Mouse (Mus musculus): Measurements from ENCODE around the gene Ttll8. TPM values are rescaled to one million over a fixed set of nuclear protein-coding genes. Genes with fewer than 3 reads are reported as not detected.
A peak's percentile ranks its signal among the peaks of the same experiment; 100 is the strongest.

The Ttll8 gene
- total RNA-seq, 2 experiments from 2014 or later: 1.3 to 1.7 TPM

DNA sequence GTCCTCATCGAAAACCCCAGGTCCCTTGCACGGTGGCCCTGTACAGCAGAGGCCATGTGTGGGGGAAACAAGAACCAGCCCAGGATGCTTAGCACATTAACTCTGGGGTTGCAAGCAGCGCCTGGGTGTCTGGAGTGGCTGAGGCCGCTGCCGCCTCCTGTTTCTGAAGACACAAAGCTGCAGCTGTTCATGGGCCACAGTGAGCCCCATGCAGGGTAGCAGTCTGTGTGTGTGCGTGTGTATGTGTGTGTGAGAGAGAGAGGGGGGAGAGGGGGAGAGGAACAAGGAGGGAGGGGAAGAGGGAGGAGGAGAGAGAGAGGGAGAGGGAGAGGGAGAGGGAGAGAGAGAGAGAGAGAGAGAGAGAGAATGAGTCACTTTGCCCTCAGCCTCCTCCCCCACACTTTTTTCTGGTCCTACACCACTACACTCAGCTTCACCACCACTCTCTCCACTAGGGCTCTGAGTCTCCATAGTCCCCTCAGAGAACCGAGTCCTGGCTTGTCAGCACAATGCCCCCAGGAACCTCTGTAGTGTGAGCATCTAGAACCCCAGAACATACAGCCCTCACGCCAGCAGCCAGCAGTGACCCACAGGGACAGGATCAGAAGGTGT is 110.6 kb downstream of the Ttll8 start:
- intact Hi-C loops (cut with DNase I): no loop called here
- peak; percentile 66 for DNase-seq

GRCm38 (mm10) chr15:88842300-88842673 is 111.9 kb downstream of the Ttll8 start:
- intact Hi-C loops (cut with DNase I): no loop called here
- no peak for DNase-seq

- intact Hi-C loops (cut with DNase I): no loop called here
- peak; percentile 95 for DNase-seq
These were observed 112.5 kb downstream of the Ttll8 start for GRCm38 (mm10) chr15:88841580-88842299.

DNA sequence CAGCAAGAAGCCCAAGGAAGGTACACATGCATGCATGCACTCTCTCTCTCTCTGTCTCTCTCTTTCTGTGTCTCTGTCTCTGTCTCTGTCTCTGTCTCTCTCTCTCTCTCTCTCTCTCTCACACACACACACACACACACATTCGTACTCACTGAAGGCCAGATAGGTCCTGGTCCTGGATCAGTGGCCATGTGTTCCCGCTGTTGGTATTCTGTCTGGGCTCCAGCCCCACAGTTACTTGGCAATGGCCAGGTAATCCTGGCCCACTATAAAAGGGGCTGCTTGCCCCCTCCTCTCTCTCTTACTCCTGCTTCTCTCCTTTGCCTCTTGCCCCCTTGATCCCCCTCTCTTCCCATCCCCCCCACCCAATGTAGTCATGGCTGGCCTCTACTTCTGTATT is 113.1 kb downstream of the Ttll8 start:
- peak; percentile 55 for DNase-seq
- intact Hi-C loops (cut with DNase I): no loop called here

Other genes starting within 250 kb of the Ttll8 start
- gene Brd1, start 220.2 kb downstream of the Ttll8 start, total RNA-seq (2021): 10 to 100 TPM; 60.3 to 66.5 TPM
- gene Zbed4, start 202.8 kb downstream of the Ttll8 start, total RNA-seq (2021): 10 to 100 TPM; 23.2 to 26.7 TPM
- 10 to 100 TPM; 10.1 to 11.5 TPM for gene Alg12, start 135.1 kb downstream of the Ttll8 start, total RNA-seq (2021)
- gene Creld2, start 134.8 kb downstream of the Ttll8 start, total RNA-seq (2021): 10 to 100 TPM; 26.2 to 35.6 TPM
- 10 to 100 TPM; 44.6 to 49.3 TPM for gene Pim3, start 92.2 kb downstream of the Ttll8 start, total RNA-seq (2021)
- 10 to 100 TPM; 51.6 to 56.9 TPM for gene Mlc1, start 24.6 kb upstream of the Ttll8 start, total RNA-seq (2021)
- gene Mov10l1, start 28.5 kb upstream of the Ttll8 start, total RNA-seq (2021): under 1 TPM; 0.12 to 0.30 TPM
- 10 to 100 TPM; 52.1 to 60.6 TPM for gene Panx2, start 105.3 kb upstream of the Ttll8 start, total RNA-seq (2021)
- gene Trabd, start 120.7 kb upstream of the Ttll8 start, total RNA-seq (2021): 10 to 100 TPM; 27.7 to 28.2 TPM
- gene Selenoo, start 134.7 kb upstream of the Ttll8 start, total RNA-seq (2021): 10 to 100 TPM; 24.6 to 25.7 TPM
- gene Tubgcp6, start 168.7 kb upstream of the Ttll8 start, total RNA-seq (2021): 10 to 100 TPM; 36.9 to 42.1 TPM
- 10 to 100 TPM; 40.0 to 42.8 TPM for gene Hdac10, start 174.3 kb upstream of the Ttll8 start, total RNA-seq (2021)
- gene Mapk12, start 186.3 kb upstream of the Ttll8 start, total RNA-seq (2021): 1 to 10 TPM; 4.1 to 5.0 TPM
- gene Mapk11, start 195.2 kb upstream of the Ttll8 start, total RNA-seq (2021): 10 to 100 TPM; 34.4 to 36.6 TPM
- 100 to 1,000 TPM; 100 TPM for gene Plxnb2, start 226.4 kb upstream of the Ttll8 start, total RNA-seq (2021)
- gene Dennd6b, start 242.1 kb upstream of the Ttll8 start, total RNA-seq (2021): 10 to 100 TPM; 46.6 to 49.4 TPM